8 mouse cellular contexts compared by ENCODE assay signal in the genomic region with DNA sequence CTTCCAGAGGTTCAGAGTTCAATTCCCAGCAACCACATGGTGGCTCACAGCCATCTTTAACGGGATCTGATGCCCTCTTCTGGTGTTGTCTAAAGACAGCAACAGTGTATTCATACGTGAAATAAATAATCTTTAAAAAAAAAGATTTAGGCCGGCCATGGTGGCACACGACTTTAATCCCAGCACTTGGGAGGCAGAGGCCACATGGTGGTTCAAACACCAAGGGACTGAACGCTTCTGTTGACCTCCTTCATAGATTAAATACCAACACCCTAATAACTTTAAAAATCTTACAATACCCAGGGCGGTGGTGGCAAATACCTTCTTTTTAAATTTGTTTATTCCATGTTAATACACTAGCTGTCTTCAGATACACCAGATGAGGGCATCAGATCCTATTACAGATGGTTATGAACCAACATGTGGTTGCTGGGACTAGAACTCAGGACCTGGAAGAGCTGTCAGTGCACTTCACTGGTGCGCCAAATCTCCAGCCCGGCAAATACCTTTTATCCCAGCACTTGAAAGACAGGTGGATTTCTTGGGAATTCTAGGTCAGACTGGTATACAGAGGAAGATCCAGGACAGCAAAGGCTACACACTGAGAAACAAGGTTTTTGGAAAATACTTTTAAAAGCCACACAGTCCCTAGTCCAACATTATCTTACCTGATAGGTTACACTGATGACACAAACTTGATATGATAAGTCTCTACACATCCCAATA. TPM values are rescaled to one million over a fixed set of nuclear protein-coding genes. Genes with fewer than 3 reads are reported as not detected.
A peak's percentile ranks its signal among the peaks of the same experiment; 100 is the strongest.
DNase-seq lines count a peak whose midpoint lies in the region; ATAC-seq and TF ChIP-seq lines count a peak whose summit lies in the region.

No protein-coding gene starts in this region.

- no peaks in the 10 kb centered on the region for H3K9me3 ChIP-seq in intestine, embryonic 16.5 days (ENCODE audit: control insufficient read depth, low read length)

- H3K27ac ChIP-seq in kidney, adult 2 months (ENCODE audit: insufficient read depth, low read depth, low read length), result no peak overlapping the region
- no peak overlapping the region for H3K27ac ChIP-seq in intestine, embryonic 16.5 days (ENCODE audit: low read length)

- no peaks in the 10 kb centered on the region for H3K27me3 ChIP-seq in kidney, adult 2 months (replicated peaks; ENCODE audit: control insufficient read depth, insufficient read depth, low read length)
- no peaks in the 10 kb centered on the region for H3K27me3 ChIP-seq in intestine, embryonic 16.5 days (replicated peaks; ENCODE audit: control insufficient read depth, insufficient read depth, low read length)

- H3K36me3 ChIP-seq in kidney, adult 2 months (ENCODE audit: control insufficient read depth, insufficient read depth, low read length), result peaks cover 19% of the 10 kb centered on the region
- H3K36me3 ChIP-seq in intestine, embryonic 16.5 days (ENCODE audit: control insufficient read depth, insufficient read depth, low read length), result peaks cover 8% of the 10 kb centered on the region

- no peak for ATAC-seq in CD4-positive, CD25-positive, alpha-beta regulatory T cell, adult 4 months
- no peak for ATAC-seq in intestine, embryonic 16.5 days

- H3K4me2 ChIP-seq in intestine, embryonic 16.5 days (ENCODE audit: low read depth, low read length), result peak overlapping the region; percentile 3; the same call in 1 of the 2 replicates

- TF ChIP-seq CTCF in kidney, adult 2 months (conservative IDR thresholded peaks at IDR 0.05; ENCODE audit: insufficient read depth, insufficient read length, low read depth, low read length), result no peak

- peak; percentile 12 for TF ChIP-seq POLR2A in kidney, adult 2 months (IDR thresholded peaks at IDR 0.05; ENCODE audit: low read depth, low read length)

- WGBS in kidney, adult 2 months, result 24% methylated on average over 8 of the region's 8 CpGs
- 74% methylated on average over 8 of the region's 8 CpGs for WGBS in intestine, embryonic 16.5 days

- H3K4me1 ChIP-seq in kidney, adult 2 months (ENCODE audit: control insufficient read depth, insufficient read depth, low read length), result peaks cover 8% of the 10 kb centered on the region
- H3K4me1 ChIP-seq in intestine, embryonic 16.5 days (ENCODE audit: control insufficient read depth, insufficient read depth, low read length), result peaks cover 12% of the 10 kb centered on the region

- DNase-seq in CD4-positive, CD25-positive, alpha-beta regulatory T cell, adult 2 months (ENCODE audit: low read depth, low spot score), result peak; percentile 42
- DNase-seq in kidney, adult 2 months, result peak; percentile 50
- no peak for DNase-seq in kidney, adult 11 months
- DNase-seq in CD4-positive helper T cell, adult 2 months (ENCODE audit: low read depth, low spot score), result peak; percentile 46
- no peak for DNase-seq in thymus, postnatal 25 days
- no peak for DNase-seq in thymus, postnatal 10 days (ENCODE audit: low spot score in 2 of 2)

- H3K9ac ChIP-seq in intestine, embryonic 16.5 days (ENCODE audit: low read depth, low read length), result no peak overlapping the region

- peak overlapping the region; percentile 15 for H3K4me3 ChIP-seq in kidney, adult 2 months (ENCODE audit: insufficient read depth, low read depth, low read length)
- H3K4me3 ChIP-seq in intestine, embryonic 16.5 days (ENCODE audit: low read length), result no peak overlapping the region; the same call in 1 of the 2 replicates

RNA-seq across cellular contexts. Expression of a gene that starts 3.7 kb away (rescaled TPM):
- polyA plus RNA-seq in CD4-positive, CD25-positive, alpha-beta regulatory T cell, adult 4 months (2017; shearing (Covaris generic)), result 1 to 10 TPM in 1 of 2 experiments, under 1 TPM in 1; 0.70 to 1.0 TPM
- 0.33 and 0.58 TPM in 2 replicates for polyA plus RNA-seq in kidney, adult 2 months (2012; rRNA removed)
- polyA plus RNA-seq in intestine, embryonic 16.5 days (2015; fragmentation: Nextera tagmentation; extraction: Ambion mirVana), result 0.18 and 0.24 TPM in 2 replicates

RNA-seq across cellular contexts. Expression of a gene that starts 4.6 kb away (rescaled TPM):
- polyA plus RNA-seq in CD4-positive, CD25-positive, alpha-beta regulatory T cell, adult 4 months (2017; shearing (Covaris generic)), result 1,000 to 10,000 TPM in 1 of 2 experiments, 100 to 1,000 TPM in 1; 954 to 1,216 TPM
- 1,123 and 1,352 TPM in 2 replicates for polyA plus RNA-seq in kidney, adult 2 months (2012; rRNA removed)
- polyA plus RNA-seq in intestine, embryonic 16.5 days (2015; fragmentation: Nextera tagmentation; extraction: Ambion mirVana), result 897 and 920 TPM in 2 replicates

RNA-seq across cellular contexts. Expression of a gene that starts 44.5 kb away (rescaled TPM):
- 10 to 100 TPM in 1 of 2 experiments, 1 to 10 TPM in 1; 5.9 to 11.6 TPM for polyA plus RNA-seq in CD4-positive, CD25-positive, alpha-beta regulatory T cell, adult 4 months (2017; shearing (Covaris generic))
- polyA plus RNA-seq in kidney, adult 2 months (2012; rRNA removed), result 35.5 and 42.8 TPM in 2 replicates
- 59.9 and 73.1 TPM in 2 replicates for polyA plus RNA-seq in intestine, embryonic 16.5 days (2015; fragmentation: Nextera tagmentation; extraction: Ambion mirVana)

RNA-seq across cellular contexts. Expression of a gene that starts 48.5 kb away (rescaled TPM):
- 1 to 10 TPM; 8.4 to 8.6 TPM for polyA plus RNA-seq in CD4-positive, CD25-positive, alpha-beta regulatory T cell, adult 4 months (2017; shearing (Covaris generic))
- 10.8 and 16.4 TPM in 2 replicates for polyA plus RNA-seq in kidney, adult 2 months (2012; rRNA removed)
- 8.3 and 10.2 TPM in 2 replicates for polyA plus RNA-seq in intestine, embryonic 16.5 days (2015; fragmentation: Nextera tagmentation; extraction: Ambion mirVana)

RNA-seq across cellular contexts. Expression of a gene that starts 56.0 kb away (rescaled TPM):
- 1 to 10 TPM; 4.3 to 7.5 TPM for polyA plus RNA-seq in CD4-positive, CD25-positive, alpha-beta regulatory T cell, adult 4 months (2017; shearing (Covaris generic))
- polyA plus RNA-seq in kidney, adult 2 months (2012; rRNA removed), result 12.1 and 13.0 TPM in 2 replicates
- 58.2 and 58.3 TPM in 2 replicates for polyA plus RNA-seq in intestine, embryonic 16.5 days (2015; fragmentation: Nextera tagmentation; extraction: Ambion mirVana)

Comparison
In these comparisons a context has a peak if more than half of its experiments do, and no peak if none do; other contexts are left out.
1. DNase-seq: peak in CD4-positive, CD25-positive, alpha-beta regulatory T cell, adult 2 months (single experiment), kidney, adult 2 months (single experiment) and CD4-positive helper T cell, adult 2 months (single experiment); none in kidney, adult 11 months (single experiment), thymus, postnatal 25 days (single experiment) and thymus, postnatal 10 days (0 of 2).